Mouse (Mus musculus) skeletal muscle tissue, adult 2 months (tissue): ENCODE data around the gene Adipor2.
A peak's percentile ranks its signal among the peaks of the same experiment; 100 is the strongest.
"Not testable (repeated sequence)": the region's sequence is repeated elsewhere in the genome, so short reads cannot be mapped to it uniquely, and the experiment has no call there.

Experiments
- DNase-seq: peaks from one replicate; pipeline ENCODE4 v3.0.0-alpha.2; 2012; ENCODE audit warnings: low read depth, low spot score

Gene Adipor2

GRCm38 (mm10) chr6:119417354-119417753 lies at the start of gene Adipor2:
Adipor2 (minus strand) TSS chr6:119417704.
- peak; percentile 65 for DNase-seq

- no peak for DNase-seq
These were observed 48.7 kb upstream of the Adipor2 start for GRCm38 (mm10) chr6:119466161-119466560.

- no peak for DNase-seq
These were observed 42.9 kb upstream of the Adipor2 start for GRCm38 (mm10) chr6:119460391-119460790.

GRCm38 (mm10) chr6:119459041-119459440 lies 41.5 kb upstream of the Adipor2 start:
- DNase-seq = no peak

- DNase-seq = no peak
These were observed 40.7 kb upstream of the Adipor2 start for GRCm38 (mm10) chr6:119458166-119458565.

- no peak for DNase-seq
These were observed 34.5 kb upstream of the Adipor2 start for GRCm38 (mm10) chr6:119451981-119452499.

- DNase-seq = no peak
These were observed 33.8 kb upstream of the Adipor2 start for GRCm38 (mm10) chr6:119450965-119451943.

GRCm38 (mm10) chr6:119449060-119449499 lies 31.6 kb upstream of the Adipor2 start:
- peak; percentile 40 for DNase-seq

- DNase-seq = no peak
These were observed 31.0 kb upstream of the Adipor2 start for GRCm38 (mm10) chr6:119448321-119449059.

- DNase-seq = no peak
These were observed 28.4 kb upstream of the Adipor2 start for GRCm38 (mm10) chr6:119445671-119446607.

GRCm38 (mm10) chr6:119443742-119444645 lies 26.5 kb upstream of the Adipor2 start:
- peak; percentile 85 for DNase-seq

GRCm38 (mm10) chr6:119442729-119443128 lies 25.2 kb upstream of the Adipor2 start:
- DNase-seq = not testable (repeated sequence)

GRCm38 (mm10) chr6:119437894-119438761 lies 20.6 kb upstream of the Adipor2 start:
- no peak for DNase-seq

GRCm38 (mm10) chr6:119434394-119434793 lies 16.9 kb upstream of the Adipor2 start:
- DNase-seq = no peak

- DNase-seq = no peak
These were observed 14.3 kb upstream of the Adipor2 start for GRCm38 (mm10) chr6:119431751-119432324.

GRCm38 (mm10) chr6:119430508-119430907 lies 13.0 kb upstream of the Adipor2 start:
- peak; percentile 70 for DNase-seq

- no peak for DNase-seq
These were observed 11.8 kb upstream of the Adipor2 start for GRCm38 (mm10) chr6:119429311-119429710.

GRCm38 (mm10) chr6:119428611-119429010 lies 11.1 kb upstream of the Adipor2 start:
- no peak for DNase-seq

- DNase-seq = no peak
These were observed 3.5 kb upstream of the Adipor2 start for GRCm38 (mm10) chr6:119421001-119421400.
